Mouse (Mus musculus) G1E (cell line): ENCODE data around the gene Zfp981.
"Not testable (repeated sequence)": the region's sequence is repeated elsewhere in the genome, so short reads cannot be mapped to it uniquely, and the experiment has no call there.

Experiments used
- CTCF ChIP-seq: IDR thresholded peaks from 2 replicates; pipeline ENCODE4 v1.5.1; 2012; ENCODE audit warnings: low read depth, low read length, inconsistent platforms, mixed read lengths
- GATA1 ChIP-seq: IDR thresholded peaks from 2 replicates; pipeline ENCODE4 v1.6.1; 2012; ENCODE audit warnings: borderline replicate concordance, low read length, inconsistent platforms, mixed read lengths
- POLR2AphosphoS5 ChIP-seq: IDR thresholded peaks from 2 replicates; pipeline ENCODE4 v1.6.1; 2012; ENCODE audit warnings: low read depth, low read length, inconsistent platforms; ENCODE audit not compliant: insufficient replicate concordance
- TAL1 ChIP-seq: conservative IDR thresholded peaks from 2 replicates; pipeline ENCODE4 v1.6.1; 2012; ENCODE audit warnings: low read depth, low read length, inconsistent platforms, mixed read lengths

- not testable (repeated sequence) for TF ChIP-seq CTCF, GATA1, POLR2AphosphoS5, TAL1
Measured at GRCm38 (mm10) chr4:146480376-146481096, 21.3 kb upstream of the Zfp981 start.
